Mouse (Mus musculus) layer of hippocampus, adult 9-10 months (tissue): ENCODE measurements around the gene Tmem95.
A peak's percentile ranks its signal among the peaks of the same experiment; 100 is the strongest.

Experiments used
- DNase-seq: peaks from one replicate; pipeline ENCODE4 v3.0.0; 2022; ENCODE audit warnings: low spot score

Tmem95 gene

DNA sequence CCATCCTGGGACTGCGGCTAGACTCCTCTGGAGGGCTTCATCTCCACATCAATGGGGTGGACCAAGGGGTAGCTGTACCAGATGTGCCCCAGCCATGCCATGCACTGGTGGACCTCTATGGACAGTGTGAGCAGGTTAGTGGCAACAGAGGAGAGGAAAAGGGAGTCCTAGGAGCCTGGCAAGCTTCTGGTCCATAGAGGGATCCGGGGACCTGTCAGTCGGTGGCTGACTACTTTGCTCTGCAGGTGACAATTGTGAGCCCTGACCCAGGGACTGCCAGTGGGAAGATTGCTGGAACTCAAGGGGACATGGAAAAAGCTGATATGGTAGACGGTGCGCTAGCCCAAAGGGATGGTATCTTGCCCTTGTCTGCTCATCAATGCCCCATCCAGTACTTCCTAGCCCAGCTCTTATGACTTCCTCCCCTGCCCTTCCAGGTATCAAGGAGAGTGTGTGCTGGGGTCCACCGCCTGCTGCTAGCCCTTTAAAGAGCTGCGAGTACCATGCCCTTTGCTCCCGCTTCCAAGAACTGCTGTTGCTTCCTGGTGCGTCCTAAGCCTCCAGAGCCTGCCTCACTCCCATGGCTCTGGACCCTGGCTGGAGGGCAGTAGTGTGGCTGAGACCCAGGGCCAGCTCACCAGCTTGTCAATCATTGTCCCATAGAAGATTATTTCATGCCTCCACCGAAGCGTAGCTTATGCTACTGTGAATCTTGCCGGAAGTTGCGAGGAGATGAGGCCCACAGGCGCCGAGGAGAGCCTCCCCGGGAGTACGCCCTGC is 33.2 kb upstream of the Tmem95 start:
- no peak for DNase-seq

DNA sequence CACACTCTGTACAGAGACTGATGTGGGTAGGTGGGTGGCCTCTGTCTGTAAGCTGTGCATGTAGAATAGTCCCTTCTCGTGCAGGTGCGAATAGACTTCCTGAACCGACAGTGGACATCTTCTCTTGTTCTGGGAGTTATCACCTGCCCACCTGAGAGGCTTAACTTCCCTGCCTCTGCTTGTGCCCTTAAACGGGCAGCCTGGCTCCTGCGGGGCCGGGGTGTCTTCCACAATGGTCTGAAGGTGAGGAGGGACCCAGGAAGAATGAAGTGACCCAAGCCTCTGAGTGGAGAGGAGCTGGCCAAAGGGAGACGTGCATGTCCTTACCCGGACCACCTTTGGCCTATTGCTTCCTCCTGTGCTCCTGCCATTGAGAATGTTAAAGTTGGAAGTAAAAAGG is 32.4 kb upstream of the Tmem95 start:
- DNase-seq = no peak

DNA sequence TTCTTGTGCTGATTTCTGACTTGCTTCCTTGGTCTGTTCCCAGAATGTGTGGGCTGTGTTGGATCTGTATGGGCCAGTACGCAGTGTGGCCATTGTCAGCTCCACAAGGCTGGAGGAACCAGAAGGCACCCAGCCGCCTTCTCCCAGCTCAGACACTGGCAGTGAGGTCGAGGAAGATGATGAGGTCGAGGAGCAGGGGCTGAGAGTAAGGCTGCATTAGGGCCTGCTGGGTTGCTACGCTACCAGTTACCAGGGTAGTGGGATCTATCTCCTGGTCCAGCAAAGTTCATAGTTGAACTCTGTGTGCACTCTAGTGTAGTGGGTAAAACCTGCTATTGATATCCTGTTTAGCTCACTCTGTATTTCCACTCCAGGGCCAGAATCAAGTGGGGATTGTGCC is 31.4 kb upstream of the Tmem95 start:
- DNase-seq = no peak

DNA sequence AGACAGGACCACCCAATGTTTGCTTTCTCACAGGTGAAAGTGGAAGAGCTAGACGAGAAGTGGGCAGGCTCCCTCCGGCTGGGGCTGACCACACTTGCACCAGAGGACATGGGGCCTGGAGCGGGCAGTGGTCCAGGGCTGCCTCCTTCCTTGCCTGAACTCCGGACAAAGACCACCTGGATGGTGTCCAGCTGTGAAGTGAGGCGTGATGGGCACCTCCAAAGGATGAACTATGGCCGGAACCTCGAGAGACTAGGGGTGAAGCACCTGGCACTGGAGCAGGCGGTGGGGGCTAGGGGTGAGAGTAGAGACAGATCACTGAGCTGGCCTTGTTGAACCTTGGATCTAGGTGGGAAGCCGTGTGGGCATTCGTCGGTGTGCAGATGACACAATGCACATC is 30.8 kb upstream of the Tmem95 start:
- no peak for DNase-seq

DNA sequence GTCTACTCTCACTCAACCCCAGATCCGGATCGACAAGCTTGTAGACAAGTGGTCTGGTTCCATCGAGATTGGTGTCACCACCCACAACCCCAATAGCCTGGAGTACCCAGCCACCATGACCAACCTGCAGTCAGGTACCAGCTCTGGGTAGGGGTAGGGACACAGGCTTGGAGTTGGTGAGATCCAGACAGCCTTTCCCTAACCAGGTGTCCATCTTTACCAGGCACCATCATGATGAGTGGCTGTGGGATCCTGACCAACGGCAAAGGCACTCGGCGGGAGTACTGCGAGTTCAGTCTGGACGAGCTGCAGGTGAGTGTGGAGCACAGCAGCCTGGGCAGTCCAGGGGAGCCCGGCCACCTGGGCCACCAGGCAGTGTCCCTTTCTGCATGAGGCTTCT is 26.5 kb upstream of the Tmem95 start:
- no peak for DNase-seq

DNA sequence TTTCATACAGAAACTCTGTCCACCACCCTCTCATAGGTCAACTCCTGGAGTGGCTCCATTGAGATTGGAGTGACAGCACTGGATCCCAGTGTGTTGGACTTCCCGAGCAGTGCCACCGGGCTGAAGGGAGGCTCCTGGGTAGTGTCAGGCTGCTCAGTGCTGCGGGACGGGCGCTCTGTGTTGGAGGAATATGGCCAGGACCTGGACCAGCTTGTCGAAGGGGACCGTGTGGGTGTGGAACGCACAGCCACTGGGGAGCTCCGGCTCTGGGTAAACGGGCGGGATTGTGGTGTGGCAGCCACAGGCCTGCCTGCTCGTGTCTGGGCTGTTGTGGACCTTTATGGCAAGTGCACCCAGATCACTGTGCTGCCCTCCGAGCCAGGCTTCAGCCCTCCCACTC is 25.2 kb upstream of the Tmem95 start:
- no peak for DNase-seq

DNA sequence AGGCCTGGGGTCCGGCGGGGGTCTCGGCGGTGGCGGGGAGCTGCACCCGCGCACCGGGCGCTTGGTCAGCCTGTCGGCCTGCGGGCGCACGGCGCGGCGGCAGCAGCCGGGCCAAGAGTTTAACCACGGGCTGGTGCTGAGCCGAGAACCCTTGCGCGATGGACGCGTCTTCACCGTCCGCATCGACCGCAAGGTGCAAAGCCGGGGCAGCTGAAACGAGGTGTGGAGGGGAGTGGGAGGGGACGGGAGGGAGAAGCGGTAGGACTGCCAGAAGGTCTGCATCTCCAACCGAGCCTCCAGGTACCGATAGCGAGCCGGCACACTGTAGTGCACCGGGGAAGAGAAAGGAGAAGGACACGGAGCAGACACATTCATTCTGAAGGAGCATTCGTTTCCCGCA is 24.2 kb upstream of the Tmem95 start:
- DNase-seq = no peak

DNA sequence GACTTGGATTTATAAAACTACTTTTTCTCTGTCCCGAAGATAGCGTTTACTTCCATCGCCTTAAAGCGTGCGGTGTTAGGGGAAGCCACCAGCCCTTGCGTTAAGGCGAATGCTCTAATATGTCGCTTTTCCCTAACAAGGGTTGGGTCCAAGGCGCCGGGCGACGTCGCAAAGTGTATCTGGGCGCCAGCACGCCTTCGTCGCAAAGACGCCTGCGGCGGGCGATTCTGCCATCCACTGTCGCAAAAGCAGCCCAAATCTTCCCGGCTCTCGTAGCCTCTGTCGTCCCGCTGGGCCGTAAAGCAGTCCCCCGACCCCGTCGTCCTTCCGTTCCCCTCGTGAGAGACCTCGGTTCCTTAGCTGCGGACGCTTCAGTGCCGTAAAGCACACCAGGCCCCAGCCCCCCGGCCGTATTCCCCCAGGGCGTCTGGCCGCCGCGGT is 23.6 kb upstream of the Tmem95 start:
- DNase-seq = peak; percentile 92

DNA sequence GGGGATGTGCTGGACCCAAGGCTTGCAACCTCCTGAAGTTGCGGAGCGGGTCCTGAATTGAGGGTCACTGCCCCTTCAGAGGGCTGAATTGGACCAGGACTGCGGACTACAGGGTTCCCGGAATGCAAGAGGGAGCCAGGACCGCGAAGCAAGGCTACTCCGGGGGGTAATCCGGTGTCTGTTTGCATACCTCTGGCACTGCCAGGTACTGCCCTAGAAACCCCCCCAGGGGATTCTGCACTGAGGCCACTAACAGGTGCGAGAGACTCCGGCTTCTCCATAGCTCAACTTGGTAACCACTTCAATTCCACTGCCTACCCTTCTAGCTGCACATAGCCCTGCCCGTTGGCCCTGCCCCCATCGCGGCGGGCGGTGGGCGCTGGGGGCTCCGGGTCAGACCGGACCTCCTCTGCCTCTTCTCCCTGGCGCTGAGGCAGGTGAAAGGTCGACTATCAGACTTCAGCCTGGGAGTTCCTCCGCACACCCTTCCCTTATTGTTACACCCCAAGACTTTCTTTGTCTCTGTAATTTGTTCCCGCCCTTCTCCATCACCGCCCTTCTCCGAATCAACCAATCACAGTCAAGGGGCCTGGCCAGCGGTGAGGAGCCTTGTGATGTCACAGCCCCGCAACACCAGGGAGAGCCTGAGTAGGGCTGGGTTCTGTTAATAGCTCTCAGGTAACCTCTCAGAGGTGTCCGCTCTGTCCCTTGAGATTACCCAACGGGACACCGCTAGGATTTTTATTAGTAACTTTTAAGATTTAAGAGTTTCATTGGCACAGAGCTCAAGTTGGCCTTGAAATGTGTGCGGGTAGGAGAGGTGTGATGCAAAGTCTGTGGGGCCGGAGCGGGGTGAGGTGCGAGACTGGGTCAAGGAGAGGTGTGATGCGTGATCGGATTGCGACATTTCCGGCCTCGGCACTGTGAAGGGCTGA is 22.9 kb upstream of the Tmem95 start, which contains the start of the genes 2810408A11Rik and Neurl4:
2810408A11Rik (minus strand) TSS at position 517 of the 935 bp plus-strand sequence.
Neurl4 (plus strand) TSS at position 602 of the 935 bp plus-strand sequence.
- peak; percentile 84 for DNase-seq

DNA sequence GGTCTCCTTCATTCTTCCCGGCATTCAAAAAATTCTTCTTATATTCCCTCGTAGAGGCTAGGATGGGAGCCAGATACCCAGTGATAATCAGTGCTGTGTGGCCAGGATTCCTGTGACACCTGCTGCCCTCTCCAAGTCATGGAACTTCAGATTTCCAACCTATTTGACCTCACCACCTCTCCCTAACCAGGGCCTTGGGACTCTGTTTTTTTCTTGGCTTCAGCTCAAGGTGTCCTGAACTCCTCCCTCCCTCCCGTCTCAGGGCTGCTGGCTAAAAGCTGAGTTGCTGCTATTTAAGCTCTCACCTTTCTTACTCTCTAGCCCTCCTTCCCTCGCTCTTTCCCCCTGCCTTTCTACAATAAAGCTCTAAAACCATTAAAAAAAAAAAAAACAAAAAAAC is 22.1 kb upstream of the Tmem95 start:
- no peak for DNase-seq

DNA sequence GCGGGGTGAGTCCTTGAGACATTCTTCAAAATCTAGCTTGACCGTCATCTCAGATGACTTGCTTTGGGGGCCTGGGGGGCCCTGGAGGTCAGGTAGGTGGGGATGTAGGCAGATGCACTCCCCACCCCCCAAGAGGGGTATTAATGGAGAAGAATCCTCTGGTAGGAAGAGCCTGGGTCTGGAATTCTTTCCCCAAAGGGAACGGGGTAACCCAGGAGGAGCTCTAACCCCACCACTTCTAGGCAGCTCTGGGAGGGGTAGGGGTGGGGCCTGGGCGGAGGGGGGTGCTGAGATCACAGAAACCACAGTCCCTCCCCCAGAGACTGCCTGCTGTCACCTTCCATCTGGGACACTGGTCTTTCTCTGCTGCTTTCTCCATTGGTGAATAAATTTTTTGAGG is 17.5 kb upstream of the Tmem95 start, which contains the start of gene Acap1:
Acap1 (minus strand) TSS at position 249 of the 400 bp plus-strand sequence.
- DNase-seq = no peak

DNA sequence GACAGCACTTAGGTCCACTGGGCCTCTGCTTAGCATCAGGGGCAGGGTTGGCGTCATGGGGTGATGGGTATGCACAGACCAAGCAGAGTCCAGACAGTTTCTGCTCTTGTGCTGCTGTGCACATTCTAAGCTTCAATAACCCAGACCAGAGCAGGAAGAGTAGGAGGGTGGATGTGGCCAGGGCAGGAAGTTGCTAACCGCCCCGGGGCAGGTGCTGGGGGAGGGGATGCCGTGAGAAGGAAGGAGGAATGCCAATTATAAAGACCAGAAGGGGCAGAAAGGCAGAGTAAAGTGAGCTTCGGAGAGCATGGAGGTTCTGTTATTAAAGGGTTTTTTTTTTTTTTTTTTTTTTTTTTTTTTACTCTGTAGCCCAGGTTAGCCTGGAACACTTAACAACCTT is 16.9 kb upstream of the Tmem95 start:
- no peak for DNase-seq

DNA sequence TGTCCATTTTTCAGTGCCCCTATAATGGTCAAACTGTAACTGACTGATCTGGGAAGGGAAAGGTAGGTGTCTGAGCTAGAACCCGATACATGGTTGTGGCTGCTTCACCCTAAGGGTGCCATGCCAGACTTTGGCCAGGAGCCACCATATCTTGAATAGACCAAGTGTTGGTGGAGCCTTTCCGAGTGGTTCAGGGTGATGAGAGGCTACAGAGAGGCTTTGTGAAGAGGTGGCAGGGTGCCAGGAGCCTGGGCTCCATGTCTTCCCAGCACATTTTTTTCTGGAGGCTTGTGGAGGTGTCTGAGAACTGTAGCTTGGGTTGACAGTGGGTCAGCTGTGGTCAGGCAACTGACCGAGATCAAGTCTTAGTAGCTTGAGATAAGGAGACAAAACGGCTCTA is 13.7 kb upstream of the Tmem95 start:
- DNase-seq = no peak

DNA sequence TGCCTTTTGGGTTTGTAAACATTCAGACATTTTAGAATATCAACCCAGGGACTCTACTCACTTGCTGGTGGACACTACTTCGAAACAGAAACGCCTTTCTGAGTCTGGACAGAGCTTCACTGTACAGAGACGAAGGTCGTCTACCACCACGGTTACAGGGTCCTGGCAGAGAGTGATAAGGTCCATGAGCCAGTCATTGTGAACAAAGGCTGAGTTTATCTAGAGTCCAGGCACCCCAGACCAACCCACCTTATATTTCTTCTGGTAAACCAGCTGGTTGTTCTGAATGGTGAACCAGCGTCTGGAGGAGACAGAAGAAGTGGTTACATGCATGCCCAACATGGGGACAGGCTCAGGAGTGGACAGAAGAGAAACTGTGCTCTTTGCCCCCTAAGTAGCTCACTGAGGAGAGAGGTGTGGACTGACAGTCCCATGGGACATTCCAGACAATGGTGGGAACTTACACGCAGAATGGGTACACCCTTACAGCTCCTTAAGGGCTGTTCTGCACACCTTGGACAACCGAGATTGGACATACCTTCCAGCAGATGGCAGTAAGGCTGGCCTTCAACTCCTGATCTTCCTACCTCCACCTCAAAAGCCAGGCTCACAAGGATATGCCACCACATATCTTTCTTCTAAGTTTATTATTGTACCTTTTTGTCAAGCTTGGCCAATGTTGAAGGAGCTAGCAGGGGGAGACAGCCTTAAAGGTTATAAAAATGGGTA is 9.3 kb upstream of the Tmem95 start:
- DNase-seq = no peak

DNA sequence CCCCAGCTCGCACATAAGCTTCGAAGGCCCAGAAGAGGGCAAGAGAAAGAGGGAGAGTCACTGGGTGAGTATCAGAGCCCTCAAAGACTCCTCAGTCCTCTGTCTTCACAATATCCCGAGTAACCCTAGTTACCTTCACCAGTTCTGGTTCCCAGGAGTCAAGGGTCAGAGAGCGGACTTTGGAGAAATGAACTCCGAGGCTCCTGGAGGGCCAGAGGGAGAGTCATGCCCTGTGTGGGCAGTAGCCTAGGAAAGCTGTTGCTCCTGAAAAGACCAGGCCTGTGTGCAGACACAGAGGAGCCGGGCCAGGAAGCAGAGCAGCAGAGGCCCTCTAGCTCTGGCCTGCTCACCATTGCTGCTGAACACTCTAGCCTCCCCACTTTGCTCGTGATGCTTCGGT is 6.8 kb upstream of the Tmem95 start:
- no peak for DNase-seq

DNA sequence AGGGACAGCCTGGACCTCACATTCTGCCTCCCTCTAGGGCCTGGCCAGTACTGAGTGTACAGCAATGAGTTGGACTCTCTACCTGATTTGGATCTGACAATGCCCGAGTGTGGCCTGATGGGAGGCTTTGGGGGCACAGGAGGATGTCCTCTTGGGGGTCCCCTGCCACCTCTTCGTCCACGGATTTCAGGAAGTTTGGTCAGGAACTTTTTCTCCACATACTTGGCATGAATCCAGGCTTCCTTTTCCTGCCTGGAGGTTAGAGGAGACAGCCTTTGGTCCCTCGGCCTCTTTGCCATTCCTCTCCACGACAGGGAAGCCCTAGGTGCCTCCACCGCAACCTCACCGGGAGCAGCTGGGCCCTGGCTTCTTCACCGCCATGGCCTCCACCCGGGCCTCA is 6.4 kb upstream of the Tmem95 start:
- no peak for DNase-seq

DNA sequence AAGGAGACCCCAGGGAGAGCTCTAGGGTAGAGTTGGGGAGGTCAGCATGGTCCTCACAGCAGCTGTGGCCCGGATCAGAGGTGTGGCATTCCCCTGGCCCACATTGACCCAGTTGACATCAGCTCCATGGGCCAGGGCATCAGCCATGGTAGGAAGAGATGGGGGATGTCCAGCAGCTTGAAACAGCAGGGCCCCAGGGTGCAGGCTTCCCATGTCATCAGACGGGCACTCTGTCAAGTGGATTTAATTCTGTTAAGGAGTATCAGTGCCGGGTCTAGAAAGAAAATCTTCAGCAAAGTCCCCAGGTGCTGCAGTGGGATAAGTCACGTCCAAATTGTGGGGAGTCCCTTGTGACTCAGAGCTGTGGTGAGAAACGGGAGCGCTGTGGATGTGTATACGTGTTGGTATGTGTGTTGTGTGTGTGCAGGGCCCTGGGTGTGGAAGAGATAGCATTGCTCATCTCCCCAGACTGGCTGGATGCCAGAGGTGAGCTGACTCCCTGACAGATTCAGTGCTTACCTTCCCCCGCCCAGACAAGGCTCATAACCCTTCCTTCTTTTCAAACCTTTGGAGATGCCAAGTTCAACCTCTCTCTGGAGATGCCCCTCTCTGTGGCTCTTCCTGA is 5.8 kb upstream of the Tmem95 start:
- DNase-seq = no peak

DNA sequence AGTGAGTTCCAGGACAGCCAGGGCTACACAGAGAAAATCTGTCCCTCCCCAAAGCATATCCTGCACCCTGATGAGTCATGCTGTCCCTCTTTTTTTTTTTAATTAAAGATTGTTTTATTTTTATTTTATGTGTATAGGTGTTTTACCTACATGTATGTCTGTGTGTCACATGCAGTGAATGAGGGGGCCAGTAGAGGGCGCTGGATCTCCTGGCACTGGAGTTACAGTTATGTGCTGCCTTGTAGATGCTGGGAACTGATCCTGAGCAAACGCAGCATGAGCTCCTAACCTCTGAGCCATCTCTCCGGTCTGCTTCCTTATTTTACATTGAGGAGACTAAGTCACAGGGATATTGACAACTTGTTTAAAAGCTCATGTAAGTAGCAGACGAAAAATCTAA is 5.2 kb upstream of the Tmem95 start:
- DNase-seq = no peak

DNA sequence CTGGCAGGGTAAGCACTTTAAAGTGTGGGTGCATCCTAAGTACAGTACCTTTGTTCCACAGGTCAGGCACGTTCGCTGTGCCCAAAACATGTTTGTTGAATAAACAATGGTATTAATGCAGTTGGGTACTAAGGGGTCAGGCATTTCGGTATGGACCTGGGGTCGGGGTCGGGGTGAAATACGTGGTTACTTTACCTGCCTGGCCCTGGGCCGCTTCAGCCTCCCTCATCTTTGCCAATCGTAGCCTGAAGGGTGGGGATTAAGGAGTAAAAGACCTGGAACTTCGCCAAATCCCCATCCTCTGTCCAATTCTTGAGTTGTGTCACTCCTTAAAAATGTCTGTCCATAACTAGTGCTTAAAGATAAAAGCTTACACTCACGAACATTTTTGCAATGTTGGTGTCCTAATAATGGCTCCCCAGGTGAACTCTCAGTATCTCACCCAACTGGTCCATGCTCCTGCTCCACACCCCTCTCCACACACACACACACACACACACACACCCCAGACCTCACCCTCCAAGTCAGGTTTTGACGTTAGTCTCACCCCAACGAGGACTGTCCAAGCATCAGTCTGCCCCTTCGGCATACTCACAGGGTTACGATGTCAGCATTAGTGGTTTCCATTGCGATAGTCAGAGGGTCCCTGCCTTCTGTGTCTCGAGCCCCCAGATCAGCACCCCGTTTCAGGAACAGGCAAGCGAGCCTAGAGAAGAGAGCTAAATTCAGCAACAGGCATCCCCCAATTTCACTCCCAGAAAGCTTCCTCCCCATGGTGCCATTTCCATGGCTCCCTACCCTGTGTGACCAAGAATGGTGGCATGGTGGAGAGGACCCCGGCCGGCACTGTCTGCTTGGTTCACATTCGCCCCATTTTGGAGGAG is 4.2 kb upstream of the Tmem95 start:
- no peak for DNase-seq

DNA sequence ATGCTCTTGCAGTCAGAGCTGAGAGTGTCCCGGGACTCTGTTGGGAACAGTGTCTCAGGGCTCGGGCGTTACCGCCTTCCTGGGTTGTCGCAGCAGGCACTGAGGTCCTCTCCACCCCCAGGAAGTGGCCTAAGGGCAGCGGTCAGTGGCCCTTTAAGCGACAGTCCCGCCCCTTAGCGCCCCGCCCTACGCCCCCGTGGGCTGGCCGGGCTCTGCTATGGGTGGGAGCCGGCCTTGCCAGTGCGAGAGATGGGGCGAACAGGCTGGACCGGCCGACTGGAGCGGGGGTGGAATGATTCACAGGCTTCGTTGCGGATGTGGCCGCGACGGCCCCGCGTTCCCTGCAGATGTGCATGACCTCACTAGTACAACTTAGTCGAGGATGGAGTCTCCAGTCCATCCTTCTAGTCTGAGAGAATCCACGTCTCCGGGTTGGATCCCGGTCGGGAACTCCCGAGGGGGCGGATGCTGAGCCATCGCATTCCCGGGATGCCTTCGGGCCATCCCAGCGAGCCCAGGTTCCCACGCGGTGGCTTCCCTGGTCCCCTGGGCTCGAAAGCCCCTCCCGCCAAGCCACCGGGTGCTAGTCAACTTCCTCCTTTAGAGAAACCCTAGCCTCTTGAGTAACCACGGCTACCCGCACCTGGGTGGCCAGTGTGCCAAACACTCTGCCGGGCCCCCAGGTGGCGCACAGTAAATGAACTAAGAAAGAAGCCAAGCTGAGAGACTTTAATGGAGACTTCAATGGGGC is 3.2 kb upstream of the Tmem95 start, which contains the start of gene Kctd11:
Kctd11 (minus strand) TSS at position 554 of the 751 bp plus-strand sequence.
- no peak for DNase-seq
